Mouse (Mus musculus) layer of hippocampus, adult 9-10 months (tissue): ENCODE data around the gene Akr1c6.
"Not testable (repeated sequence)": the region's sequence is repeated elsewhere in the genome, so short reads cannot be mapped to it uniquely, and the experiment has no call there.

Experiments used
- DNase-seq: peaks from one replicate; pipeline ENCODE4 v3.0.0; 2022; ENCODE audit warnings: low spot score

Akr1c6 gene

GRCm38 (mm10) chr13:4434006-4434405, at the start of gene Akr1c6:
Akr1c6 (plus strand) TSS chr13:4434306.
- no peak for DNase-seq

GRCm38 (mm10) chr13:4384918-4385317, 49.2 kb upstream of the Akr1c6 start:
- no peak for DNase-seq

DNA sequence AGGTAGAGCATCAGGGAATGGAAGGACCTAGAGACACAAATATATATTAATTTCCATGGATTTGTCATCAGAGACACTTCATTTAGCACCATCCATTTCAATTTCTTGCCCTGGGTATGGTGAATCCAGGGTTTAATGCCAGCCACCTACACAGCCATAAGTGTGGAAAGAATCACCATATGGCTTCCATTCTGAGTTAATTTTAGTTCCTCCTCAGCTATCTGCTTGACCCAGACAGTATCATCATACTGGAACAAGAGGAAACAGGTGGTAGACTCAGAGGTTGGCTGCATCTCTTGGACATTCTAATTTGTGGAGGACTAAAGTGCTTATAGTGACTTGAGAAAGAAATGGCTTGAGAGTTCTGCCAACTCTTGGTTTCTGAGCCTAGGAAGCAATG, 48.6 kb upstream of the Akr1c6 start:
- peak; percentile 12 for DNase-seq

DNA sequence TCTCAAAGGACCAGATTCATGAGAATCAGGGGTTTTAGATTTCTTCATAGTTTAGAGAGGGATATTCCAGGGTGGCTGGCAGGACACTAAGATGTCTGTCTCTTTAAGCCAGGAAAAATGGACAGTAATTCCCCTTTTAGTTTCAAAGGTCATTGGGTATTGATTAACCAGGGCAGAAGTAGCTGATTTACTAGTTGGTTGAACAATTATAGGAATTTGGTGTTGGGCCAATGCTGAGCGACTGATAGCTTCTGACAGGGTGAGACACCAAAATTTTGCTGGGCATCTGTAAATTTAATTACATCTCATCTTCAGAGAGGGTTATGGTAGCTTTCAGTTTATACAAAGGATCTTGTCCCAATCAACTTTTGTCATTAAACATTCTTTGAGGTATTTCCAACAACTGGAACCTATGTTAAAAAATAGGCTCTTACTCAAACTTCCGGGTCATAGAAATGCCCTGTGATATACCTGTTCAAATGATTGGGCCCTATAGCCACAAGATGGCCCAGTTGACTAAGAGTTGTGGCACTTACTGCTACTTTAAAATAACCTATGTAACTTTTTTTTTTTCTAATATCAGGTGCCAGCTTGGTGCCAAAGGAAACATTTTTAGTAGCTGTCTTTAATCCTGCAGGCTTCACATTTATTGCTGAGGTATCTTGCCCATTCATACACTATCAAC, 45.2 kb upstream of the Akr1c6 start:
- no peak for DNase-seq

GRCm38 (mm10) chr13:4400360-4400759, 33.7 kb upstream of the Akr1c6 start:
- DNase-seq: not testable (repeated sequence)

- no peak for DNase-seq
Observed at GRCm38 (mm10) chr13:4400831-4401230, 33.3 kb upstream of the Akr1c6 start.

DNA sequence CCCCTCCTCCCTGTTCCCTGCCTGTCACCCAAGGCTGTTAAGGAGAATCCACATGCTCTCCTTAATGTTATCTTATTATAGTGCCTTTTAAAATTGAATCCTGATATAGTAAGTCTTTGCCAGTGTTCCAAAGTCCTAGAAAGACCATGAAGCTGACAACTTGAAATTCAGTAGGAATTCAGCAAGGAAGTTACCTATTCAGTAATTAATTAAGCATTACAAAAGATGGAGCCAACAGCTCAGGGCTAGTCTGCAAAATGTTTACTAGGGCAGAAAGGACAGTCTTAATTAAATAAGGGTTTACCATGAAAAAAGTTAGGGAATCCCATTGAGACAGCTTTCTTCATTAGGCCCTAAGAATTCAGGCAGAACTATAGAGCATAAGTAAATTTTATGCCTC, 31.9 kb upstream of the Akr1c6 start:
- no peak for DNase-seq

DNA sequence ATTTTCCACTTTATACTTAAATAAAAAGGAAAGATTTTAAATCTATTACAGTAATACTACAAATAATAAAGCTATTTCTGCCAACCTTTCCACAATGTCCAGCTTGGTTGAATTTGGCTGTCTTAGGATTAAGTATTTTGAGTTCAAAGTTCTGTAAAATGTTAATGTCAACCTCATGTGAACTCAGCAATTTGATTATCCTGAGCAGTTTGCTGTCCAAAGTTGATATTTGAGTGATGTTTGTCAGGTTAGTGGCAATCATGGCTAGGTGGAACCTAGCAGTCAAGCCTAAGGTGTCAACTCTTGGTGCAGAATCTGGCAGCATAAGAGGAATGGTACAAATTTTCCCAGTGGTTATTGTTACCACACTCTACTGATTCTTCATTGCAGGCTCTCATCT, 29.4 kb upstream of the Akr1c6 start:
- no peak for DNase-seq

DNA sequence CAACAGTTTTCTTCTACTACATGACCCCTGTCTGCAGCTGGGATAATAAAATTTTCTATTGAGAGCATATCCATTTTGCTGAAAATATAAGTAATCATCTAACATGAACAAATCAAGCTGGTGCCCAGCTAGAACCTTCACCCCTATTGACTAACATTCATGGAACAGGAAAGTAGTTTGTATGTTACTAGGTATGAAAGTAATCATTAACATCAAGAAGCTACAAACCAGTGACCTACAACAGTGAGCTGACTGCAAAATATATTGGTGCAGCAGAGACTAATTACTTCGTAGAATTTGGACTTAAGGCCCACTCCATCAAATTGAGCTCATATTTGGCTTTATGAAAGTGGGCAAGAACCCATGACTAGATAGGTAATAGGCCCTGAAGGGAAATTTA, 27.3 kb upstream of the Akr1c6 start:
- no peak for DNase-seq

DNA sequence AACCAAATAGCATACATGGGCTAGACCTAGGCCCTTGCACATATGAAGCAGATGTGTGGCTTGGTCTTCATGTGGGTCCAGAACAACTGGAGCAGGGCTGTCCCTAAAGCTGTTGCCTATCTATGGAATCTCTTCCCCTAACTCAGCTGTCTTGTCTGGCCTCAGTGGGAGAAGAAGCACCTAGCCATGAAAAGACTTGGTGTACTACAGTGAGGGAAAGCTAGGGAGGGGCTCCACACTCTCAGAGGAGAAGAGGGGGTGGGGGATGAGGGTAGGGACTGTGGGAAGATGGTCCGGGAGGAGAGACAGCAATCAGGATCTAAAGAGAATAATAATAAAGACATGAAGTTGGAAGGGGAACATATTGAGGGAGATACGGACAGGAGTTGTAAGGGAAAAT, 5.5 kb upstream of the Akr1c6 start:
- no peak for DNase-seq

DNA sequence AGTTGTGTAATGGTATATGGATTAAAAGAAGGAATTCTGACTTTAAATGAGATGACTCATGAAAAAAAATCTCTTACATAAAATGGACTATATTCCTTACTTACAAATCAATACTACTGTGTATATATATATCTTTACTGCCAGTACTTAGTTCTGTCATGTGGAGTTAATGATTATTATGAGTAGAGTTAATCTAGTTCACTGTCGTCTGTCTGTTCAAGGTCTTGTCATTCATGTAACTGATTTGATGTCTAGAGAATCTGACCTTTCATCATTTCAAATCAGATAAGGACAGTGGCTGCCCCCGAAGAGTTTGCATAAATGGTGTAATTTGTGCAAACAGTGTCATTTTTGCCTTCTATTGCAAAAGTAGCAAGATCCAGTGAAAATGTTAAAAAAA, 5.1 kb upstream of the Akr1c6 start:
- DNase-seq: no peak

DNA sequence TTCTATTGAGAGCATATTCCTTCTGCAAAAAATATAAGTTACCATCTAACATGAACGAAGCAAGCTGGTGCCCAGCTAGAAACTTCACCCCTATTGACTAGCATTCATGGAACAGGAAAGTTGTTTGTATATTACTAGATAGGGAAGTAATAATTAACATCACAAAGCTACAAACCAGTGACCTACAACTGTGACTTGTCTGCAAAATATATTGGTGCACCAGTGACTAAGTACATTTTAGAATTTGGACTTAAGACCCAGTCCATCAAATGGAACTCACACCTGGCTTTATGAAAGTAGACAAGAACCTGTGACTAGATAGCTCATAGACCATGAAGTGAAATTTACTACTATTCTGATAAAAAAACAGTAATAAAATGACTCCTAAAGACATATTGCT, 3.0 kb upstream of the Akr1c6 start:
- DNase-seq: no peak

- DNase-seq: no peak
Observed at GRCm38 (mm10) chr13:4465641-4466040, 31.5 kb downstream of the Akr1c6 start.

- no peak for DNase-seq
Observed at GRCm38 (mm10) chr13:4467896-4468295, 33.8 kb downstream of the Akr1c6 start.
